Comparison of ENCODE assay signal across 20 mouse cellular contexts in genomic region chr19:34195031-34195430, GRCm38 (mm10). TPM values are rescaled to one million over a fixed set of nuclear protein-coding genes. Genes with fewer than 3 reads are reported as not detected.
A peak's percentile ranks its signal among the peaks of the same experiment; 100 is the strongest.
DNase-seq lines count a peak whose midpoint lies in the region; ATAC-seq lines count a peak whose summit lies in the region.
"Had no signal": no experiment of that assay in that cellular context is flagged by ENCODE, and none has a peak within 500 bp of the region (broad histone marks: within the 10 kb centered on the region; RNA-seq: fewer than 3 reads in every experiment).

No protein-coding gene starts in this region.

- no peak overlapping the region for H3K4me2 ChIP-seq in midbrain, embryonic 11.5 days
- no peak overlapping the region for H3K4me2 ChIP-seq in midbrain, embryonic 14.5 days (ENCODE audit: low read length)
- no peak overlapping the region for H3K4me2 ChIP-seq in limb, embryonic 11.5 days (ENCODE audit: low read depth, severe bottlenecking)
- no peak overlapping the region for H3K4me2 ChIP-seq in kidney, embryonic 14.5 days (replicated peaks; ENCODE audit: low read depth, low read length)
- H3K4me2 ChIP-seq: heart, embryonic 13.5 days; midbrain, embryonic 13.5 days had no signal

- H3K4me1 ChIP-seq in midbrain, embryonic 11.5 days (ENCODE audit: control insufficient read depth, insufficient read depth, low read length) = peaks cover 9% of the 10 kb centered on the region
- no peaks in the 10 kb centered on the region for H3K4me1 ChIP-seq in midbrain, embryonic 14.5 days (ENCODE audit: control insufficient read depth, insufficient read depth, low read length)
- H3K4me1 ChIP-seq in limb, embryonic 11.5 days (ENCODE audit: control insufficient read depth, insufficient read depth, low read length) = peaks cover 15% of the 10 kb centered on the region; the same call in 1 of the 2 replicates
- no peaks in the 10 kb centered on the region for H3K4me1 ChIP-seq in kidney, embryonic 14.5 days (ENCODE audit: control insufficient read depth, insufficient read depth, low read length)

- DNase-seq in embryo, embryonic 10.5 days (ENCODE audit: low spot score) = peak; percentile 29
- DNase-seq in embryo, embryonic 11 days = no peak
- DNase-seq in midbrain, embryonic 11.5 days (ENCODE audit: low spot score, missing footprints) = peak; percentile 61
- no peak for DNase-seq in midbrain, embryonic 14.5 days
- no peak for DNase-seq in limb, embryonic 11.5 days (ENCODE audit: low spot score)
- no peak for DNase-seq in kidney, postnatal 10 days
- DNase-seq in cerebellum, adult 18-20 months = no peak
- DNase-seq: adrenal gland, adult 8-10 months; cerebellum, adult 11-12 months; heart, postnatal 36 days; kidney, adult 8-10 months; lung, adult 18-20 months; lung, postnatal 4 days; retina, postnatal 1 day had no signal

- H3K4me3 ChIP-seq in midbrain, embryonic 11.5 days (ENCODE audit: low read depth, low read length) = no peak overlapping the region
- H3K4me3 ChIP-seq in midbrain, embryonic 14.5 days (replicated peaks; ENCODE audit: low read depth, low read length) = no peak overlapping the region
- no peak overlapping the region for H3K4me3 ChIP-seq in limb, embryonic 11.5 days (ENCODE audit: low read depth, low read length)
- H3K4me3 ChIP-seq in kidney, embryonic 14.5 days (ENCODE audit: low read length) = no peak overlapping the region
- H3K4me3 ChIP-seq: heart, embryonic 13.5 days; limb, embryonic 15.5 days; midbrain, embryonic 13.5 days had no signal

- H3K36me3 ChIP-seq in midbrain, embryonic 11.5 days (ENCODE audit: control insufficient read depth, insufficient read depth, low read length) = no peaks in the 10 kb centered on the region
- H3K36me3 ChIP-seq in midbrain, embryonic 14.5 days (ENCODE audit: control insufficient read depth, insufficient read depth, low read length) = no peaks in the 10 kb centered on the region
- H3K36me3 ChIP-seq in limb, embryonic 11.5 days (ENCODE audit: control insufficient read depth, insufficient read depth, low read length) = no peaks in the 10 kb centered on the region
- H3K36me3 ChIP-seq in kidney, embryonic 14.5 days (ENCODE audit: control insufficient read depth, insufficient read depth, low read length) = no peaks in the 10 kb centered on the region
- H3K36me3 ChIP-seq: heart, embryonic 13.5 days; limb, embryonic 15.5 days; midbrain, embryonic 13.5 days had no signal

- ATAC-seq in midbrain, embryonic 11.5 days (ENCODE audit: low FRiP score) = no peak
- no peak for ATAC-seq in midbrain, embryonic 14.5 days (ENCODE audit: low FRiP score, low TSS enrichment)
- ATAC-seq in limb, embryonic 11.5 days (ENCODE audit: insufficient number of reproducible peaks, low FRiP score, low TSS enrichment, low read depth) = peak; percentile 45; the same call in 1 of the 2 replicates
- no peak for ATAC-seq in kidney, embryonic 14.5 days (ENCODE audit: low FRiP score, low TSS enrichment)
- ATAC-seq: forebrain, embryonic 14.5 days; hindbrain, embryonic 16.5 days; midbrain, embryonic 13.5 days had no signal

- H3K27me3 ChIP-seq in midbrain, embryonic 11.5 days (ENCODE audit: control insufficient read depth, insufficient read depth, low read length) = peaks cover 13% of the 10 kb centered on the region
- peaks cover 5% of the 10 kb centered on the region; the same call in 1 of the 2 replicates for H3K27me3 ChIP-seq in midbrain, embryonic 14.5 days (ENCODE audit: control insufficient read depth, insufficient read depth, low read length)
- no peaks in the 10 kb centered on the region for H3K27me3 ChIP-seq in limb, embryonic 11.5 days (ENCODE audit: control insufficient read depth, insufficient read depth, low read length)
- H3K27me3 ChIP-seq in kidney, embryonic 14.5 days (ENCODE audit: control insufficient read depth, insufficient read depth, low read length) = no peaks in the 10 kb centered on the region

- H3K9me3 ChIP-seq in midbrain, embryonic 11.5 days (ENCODE audit: control insufficient read depth, low read length) = no peaks in the 10 kb centered on the region
- H3K9me3 ChIP-seq in midbrain, embryonic 14.5 days (ENCODE audit: control insufficient read depth, low read length) = no peaks in the 10 kb centered on the region
- no peaks in the 10 kb centered on the region for H3K9me3 ChIP-seq in limb, embryonic 11.5 days (ENCODE audit: control insufficient read depth, low read length)
- no peaks in the 10 kb centered on the region for H3K9me3 ChIP-seq in kidney, embryonic 14.5 days (ENCODE audit: control insufficient read depth, low read length)
- H3K9me3 ChIP-seq: heart, embryonic 13.5 days; limb, embryonic 15.5 days; midbrain, embryonic 13.5 days had no signal

- 81% methylated on average over 2 of the region's 2 CpGs for WGBS in midbrain, embryonic 11.5 days
- 79% methylated on average over 2 of the region's 2 CpGs for WGBS in midbrain, embryonic 14.5 days
- WGBS in limb, embryonic 11.5 days = 21% methylated on average over 2 of the region's 2 CpGs
- WGBS in kidney, embryonic 14.5 days = 73% methylated on average over 2 of the region's 2 CpGs

- no peak overlapping the region for H3K27ac ChIP-seq in midbrain, embryonic 11.5 days (ENCODE audit: low read depth, low read length)
- no peak overlapping the region for H3K27ac ChIP-seq in midbrain, embryonic 14.5 days (replicated peaks; ENCODE audit: low read depth, low read length)
- H3K27ac ChIP-seq in limb, embryonic 11.5 days (replicated peaks; ENCODE audit: low read depth, low read length) = no peak overlapping the region
- H3K27ac ChIP-seq in kidney, embryonic 14.5 days (ENCODE audit: low read depth, low read length) = no peak overlapping the region
- H3K27ac ChIP-seq: heart, embryonic 13.5 days; limb, embryonic 15.5 days; midbrain, embryonic 13.5 days had no signal

- no peak overlapping the region for H3K9ac ChIP-seq in midbrain, embryonic 11.5 days (ENCODE audit: low read length)
- no peak overlapping the region for H3K9ac ChIP-seq in midbrain, embryonic 14.5 days (replicated peaks; ENCODE audit: low read length)
- H3K9ac ChIP-seq in limb, embryonic 11.5 days (ENCODE audit: low read length) = no peak overlapping the region
- H3K9ac ChIP-seq in kidney, embryonic 14.5 days (ENCODE audit: low read depth, low read length) = no peak overlapping the region
- H3K9ac ChIP-seq: heart, embryonic 13.5 days; limb, embryonic 15.5 days; midbrain, embryonic 13.5 days had no signal

RNA-seq across cellular contexts. Expression of gene Stambpl1, which starts 3.0 kb away (rescaled TPM):
- 1.6 and 1.9 TPM in 2 replicates for polyA plus RNA-seq in midbrain, embryonic 11.5 days (2014; fragmentation: Nextera tagmentation; extraction: Ambion mirVana)
- 11.5 and 15.2 TPM in 2 replicates for polyA plus RNA-seq in midbrain, embryonic 14.5 days (2014; fragmentation: Nextera tagmentation; extraction: Ambion mirVana)
- 11.9 and 12.0 TPM in 2 replicates for polyA plus RNA-seq in limb, embryonic 11.5 days (2014; fragmentation: Nextera tagmentation; extraction: Ambion mirVana)
- polyA plus RNA-seq in kidney, embryonic 14.5 days (2014; fragmentation: Nextera tagmentation; extraction: Ambion mirVana) = 4.6 and 5.5 TPM in 2 replicates

RNA-seq across cellular contexts. Expression of gene Ankrd22, which starts 29.2 kb away (rescaled TPM):
- not detected in 2 replicates for polyA plus RNA-seq in midbrain, embryonic 11.5 days (2014; fragmentation: Nextera tagmentation; extraction: Ambion mirVana)
- polyA plus RNA-seq in midbrain, embryonic 14.5 days (2014; fragmentation: Nextera tagmentation; extraction: Ambion mirVana) = not detected in 2 replicates
- polyA plus RNA-seq in limb, embryonic 11.5 days (2014; fragmentation: Nextera tagmentation; extraction: Ambion mirVana) = 0.16 TPM in 1 of 2 replicates, not detected in the other
- polyA plus RNA-seq in kidney, embryonic 14.5 days (2014; fragmentation: Nextera tagmentation; extraction: Ambion mirVana) = not detected in 2 replicates
- polyA plus RNA-seq: forebrain, embryonic 14.5 days; hindbrain, embryonic 16.5 days; midbrain, embryonic 13.5 days had no signal

Comparison
In these comparisons a context has a peak if more than half of its experiments do, and no peak if none do; other contexts are left out.
1. DNase-seq: peak in embryo, embryonic 10.5 days (single experiment) and midbrain, embryonic 11.5 days (single experiment); none in embryo, embryonic 11 days (single experiment), midbrain, embryonic 14.5 days (single experiment), limb, embryonic 11.5 days (single experiment), kidney, postnatal 10 days (single experiment) and cerebellum, adult 18-20 months (0 of 2).